Mouse (Mus musculus): Measurements from ENCODE around the gene Atxn7l1.

The Atxn7l1 gene

DNA sequence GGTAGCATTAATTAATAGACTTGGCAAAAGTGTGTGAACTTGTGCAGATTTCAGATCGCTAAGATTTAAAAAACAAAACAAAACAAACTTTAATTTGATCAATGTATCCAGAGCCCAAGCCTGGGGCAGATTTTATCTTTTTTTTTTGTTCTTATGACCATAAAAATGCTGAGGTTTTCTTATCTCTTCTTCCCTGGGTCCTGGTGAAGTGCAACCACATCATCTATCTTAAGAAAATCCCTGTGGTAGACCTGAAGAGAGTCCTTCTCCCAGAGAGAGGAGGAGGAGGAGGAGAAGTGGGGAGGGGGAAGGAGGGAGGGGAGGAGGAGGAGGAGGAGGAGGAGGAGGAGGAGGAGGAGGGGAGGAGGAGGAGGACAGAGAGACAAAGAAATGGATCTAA lies 78.5 kb downstream of the Atxn7l1 start:
- no peak for DNase-seq (ENCODE audit: low read depth, low spot score)

DNA sequence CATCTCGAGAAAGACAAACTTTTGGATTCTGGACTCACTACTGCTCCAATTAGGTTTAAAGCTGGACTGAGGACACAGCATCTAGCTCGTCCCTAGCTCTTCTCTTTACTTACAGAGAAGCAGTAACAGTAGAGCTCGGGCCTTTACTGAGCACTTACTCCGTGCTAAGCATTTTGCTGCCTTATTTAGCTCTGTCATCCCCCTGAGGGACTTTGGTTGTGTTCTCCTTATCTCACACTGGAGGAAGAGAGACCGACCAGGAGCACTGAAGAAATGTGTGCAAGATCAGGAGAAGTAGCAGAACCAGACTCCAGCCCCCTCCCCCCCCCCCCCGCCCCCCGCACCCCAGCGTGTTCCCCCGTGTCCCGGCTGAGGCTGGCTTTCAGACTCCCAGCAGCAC lies 79.1 kb downstream of the Atxn7l1 start:
- DNase-seq (ENCODE audit: low read depth, low spot score), result no peak

DNA sequence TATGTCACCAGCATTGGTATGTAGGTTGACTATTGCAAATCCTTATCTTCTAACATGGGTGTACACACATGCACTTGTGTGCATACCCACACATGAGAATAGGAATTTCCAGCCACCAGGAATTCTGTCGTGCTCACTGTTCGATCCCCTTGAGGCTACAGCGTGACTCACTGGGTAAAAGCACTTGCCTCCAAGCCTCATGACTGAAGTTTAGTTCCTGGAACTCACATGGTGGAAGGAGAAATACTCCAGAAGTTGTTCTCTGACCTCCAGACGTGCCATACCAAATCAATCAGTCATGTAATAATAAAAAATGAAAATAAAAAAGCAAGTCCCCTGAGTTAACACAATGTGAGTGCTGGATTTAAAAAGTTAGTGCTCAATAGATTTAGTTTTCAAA lies 87.8 kb downstream of the Atxn7l1 start:
- no peak for DNase-seq (ENCODE audit: low read depth, low spot score)

DNA sequence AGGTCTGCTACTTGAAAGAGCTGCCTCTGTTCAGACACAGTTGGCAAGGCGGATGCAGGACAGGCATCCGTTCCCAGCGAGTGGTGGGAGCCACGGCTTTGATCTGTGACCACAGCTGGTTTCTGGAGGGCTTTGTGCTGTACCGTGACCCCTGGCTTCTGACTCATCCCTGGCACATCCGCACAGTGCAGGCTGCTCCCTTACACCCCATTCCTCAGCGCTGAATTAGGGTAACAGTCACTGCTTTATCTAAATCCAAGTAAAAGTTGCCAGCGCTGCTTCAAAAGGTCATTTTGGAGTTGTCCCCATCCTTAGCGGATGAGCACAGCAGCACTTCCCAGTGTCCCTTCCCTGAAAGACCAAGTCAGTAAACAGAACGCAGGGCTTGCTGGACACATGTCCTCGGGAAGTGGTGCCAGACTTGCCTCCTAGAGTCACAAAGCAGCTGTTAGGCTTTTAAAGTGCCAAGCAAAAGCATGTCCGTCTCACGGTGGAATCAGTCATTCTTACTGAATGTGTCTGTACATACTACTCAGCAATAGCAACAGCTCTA lies 88.4 kb downstream of the Atxn7l1 start:
- peak; percentile 54 for DNase-seq (ENCODE audit: low read depth, low spot score)

DNA sequence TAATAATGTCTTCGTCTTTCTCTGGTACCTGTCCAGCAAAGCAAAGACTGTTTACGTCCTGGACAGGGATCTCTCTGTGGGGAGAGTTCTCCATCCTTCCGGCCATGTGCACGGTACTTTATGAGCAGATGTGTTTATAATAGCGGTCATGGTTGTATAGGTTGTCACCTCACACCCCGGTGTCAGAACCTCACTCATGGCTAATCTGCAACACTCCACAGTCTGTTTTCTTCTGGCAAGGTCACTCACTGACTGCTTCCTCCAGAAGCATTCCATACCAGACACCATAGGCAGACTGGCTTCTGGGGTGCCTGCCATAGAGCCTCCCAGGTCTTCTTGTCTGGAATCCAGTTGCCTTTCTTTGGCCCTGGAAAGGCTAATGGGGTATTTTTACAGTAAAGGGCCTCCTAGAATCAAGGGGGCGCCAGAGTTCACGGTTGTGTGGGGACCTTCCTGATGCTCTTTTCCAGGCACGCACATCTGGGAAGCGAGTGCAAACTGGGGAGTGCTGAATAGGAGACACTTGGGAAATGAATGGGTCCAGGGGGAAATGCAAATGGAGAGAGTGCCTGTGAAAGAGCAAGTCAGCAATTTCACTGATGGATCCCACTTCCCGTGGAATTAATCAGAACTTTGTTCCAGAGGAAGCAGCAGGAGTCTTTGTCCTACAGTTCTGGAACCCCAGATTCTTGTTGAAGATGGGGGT lies 89.0 kb downstream of the Atxn7l1 start:
- DNase-seq (ENCODE audit: low read depth, low spot score), result no peak

DNA sequence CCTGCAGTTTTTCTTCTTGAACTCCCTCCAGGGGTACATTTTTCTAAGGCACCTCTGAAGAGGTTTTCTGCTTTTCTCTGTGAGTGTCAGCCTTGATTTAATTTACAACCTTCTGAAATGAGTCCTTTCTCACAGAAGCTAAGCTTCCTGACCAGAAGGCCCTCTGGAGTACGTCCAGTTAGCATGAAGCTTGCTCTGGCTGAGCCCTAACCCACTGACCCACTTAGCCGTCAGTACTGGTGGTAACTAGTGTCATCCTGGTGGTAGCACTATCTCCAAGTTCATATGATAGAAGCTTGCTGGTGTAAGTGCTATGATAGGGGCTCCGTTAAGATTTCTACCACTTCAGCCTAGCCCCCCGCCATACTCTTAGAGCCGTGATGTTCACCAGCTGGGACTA lies 89.6 kb downstream of the Atxn7l1 start:
- DNase-seq (ENCODE audit: low read depth, low spot score), result peak; percentile 65

DNA sequence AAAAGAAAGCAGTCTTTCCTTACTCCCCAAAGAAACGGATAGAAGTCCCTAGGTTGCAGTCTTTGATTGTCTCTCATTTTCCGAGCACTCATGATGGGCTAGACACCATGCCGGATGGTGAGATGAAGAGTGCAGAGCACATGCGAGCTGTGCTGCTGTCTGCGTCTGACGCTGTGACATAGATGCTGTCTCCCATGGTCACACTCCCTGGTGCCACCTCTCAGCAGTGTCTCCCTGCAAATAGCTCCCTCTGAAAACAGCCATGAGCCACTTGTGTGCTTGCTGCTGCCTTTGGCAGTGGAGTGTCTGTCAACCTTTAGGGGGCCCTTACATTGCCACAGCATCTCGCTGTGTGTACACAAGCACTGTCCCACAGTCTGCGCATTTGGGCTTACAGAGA lies 95.2 kb downstream of the Atxn7l1 start:
- peak; percentile 51 for DNase-seq (ENCODE audit: low read depth, low spot score)

DNA sequence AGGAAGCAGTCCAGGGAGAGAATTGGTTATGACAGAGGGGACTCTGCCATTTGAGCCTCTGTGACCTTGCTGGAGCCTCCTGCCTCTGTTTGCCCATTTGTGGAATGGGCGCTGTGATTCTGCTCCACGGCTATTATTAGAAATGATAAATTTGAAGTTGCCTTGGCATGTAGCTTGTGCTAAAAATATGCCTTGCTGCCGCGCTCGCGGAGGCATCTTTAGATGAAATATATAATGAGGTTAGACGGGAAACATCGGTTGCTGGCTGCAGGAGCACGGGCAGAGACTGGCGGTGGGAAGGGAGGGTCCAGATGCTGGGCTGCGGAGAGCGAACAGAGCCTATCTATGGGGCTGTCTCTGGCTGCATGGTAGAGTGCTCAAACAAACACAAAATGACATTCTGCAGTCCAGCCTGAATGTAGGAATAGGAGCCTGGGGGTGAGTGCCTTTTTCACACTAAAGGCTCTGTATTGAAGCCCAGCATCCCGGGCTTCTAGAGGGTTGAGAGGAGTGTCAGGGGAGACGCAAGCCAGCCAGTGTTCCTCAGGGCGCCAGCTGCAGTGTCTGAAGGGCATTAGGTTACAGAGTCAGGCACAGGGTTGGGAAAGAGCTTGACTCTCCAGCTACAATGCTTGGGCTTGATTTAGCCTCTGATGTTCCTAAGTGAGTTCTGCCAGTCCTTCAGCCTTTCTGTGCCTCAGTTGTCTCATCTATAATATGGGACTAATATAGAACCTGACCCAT lies 96.8 kb downstream of the Atxn7l1 start:
- DNase-seq (ENCODE audit: low read depth, low spot score), result peak; percentile 73

DNA sequence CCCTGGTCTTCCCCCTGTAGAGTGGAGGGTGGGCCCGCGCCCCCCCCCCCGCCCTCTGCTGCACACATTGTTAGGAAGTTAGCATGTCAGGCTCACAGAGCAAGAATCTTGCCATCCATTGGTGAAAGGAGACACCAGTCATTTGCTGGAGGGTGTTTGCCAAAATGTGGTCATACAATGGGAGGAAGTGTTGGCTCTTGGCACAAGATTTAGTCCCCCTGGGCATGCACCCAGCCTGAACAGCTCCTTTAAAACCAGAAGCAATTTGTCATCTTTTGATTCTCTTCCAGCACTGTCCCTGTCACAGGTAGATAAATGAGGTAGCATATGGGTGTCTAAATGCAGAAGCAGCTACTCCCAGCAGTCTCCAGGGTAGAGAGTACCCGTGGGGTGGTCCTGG lies 98.0 kb downstream of the Atxn7l1 start:
- peak; percentile 78 for DNase-seq (ENCODE audit: low read depth, low spot score)

DNA sequence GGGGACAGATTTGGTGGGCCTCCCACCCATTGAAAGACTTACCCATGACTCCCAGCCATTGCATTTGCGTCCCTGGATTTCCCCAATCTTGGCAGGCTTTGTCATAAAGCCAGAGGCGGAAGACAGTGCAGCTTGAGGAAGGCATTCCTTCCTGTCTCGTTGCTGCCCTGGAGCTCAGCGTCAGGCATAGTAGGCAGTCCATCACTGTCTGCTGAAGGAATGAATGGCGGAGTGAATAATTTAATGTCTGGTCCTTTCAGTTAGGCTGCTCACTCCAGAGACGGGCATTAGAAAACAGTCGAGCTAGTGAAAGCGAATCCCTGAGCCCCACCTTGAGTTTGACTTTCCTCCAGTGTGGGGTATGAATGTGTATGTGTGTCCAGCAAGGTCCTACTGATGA lies 99.4 kb downstream of the Atxn7l1 start:
- no peak for DNase-seq (ENCODE audit: low read depth, low spot score)

DNA sequence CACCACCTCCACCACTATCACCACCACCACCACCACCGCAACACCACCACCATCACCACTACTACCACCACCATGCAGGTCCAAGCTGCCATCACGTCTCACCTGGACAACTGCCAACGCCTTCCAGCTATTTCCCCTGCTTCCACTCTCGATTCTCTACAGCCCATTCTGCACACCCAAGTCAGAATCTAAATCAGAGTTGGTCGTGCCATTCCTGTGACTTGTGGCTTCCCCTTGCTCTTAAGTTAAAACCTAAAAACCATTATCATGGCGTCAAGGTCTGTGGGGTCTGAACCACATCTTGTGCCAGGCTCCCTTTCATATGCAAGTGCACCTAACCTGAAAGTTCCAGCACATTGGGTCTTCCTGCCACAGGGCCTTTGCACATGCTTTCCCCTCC lies 102.7 kb downstream of the Atxn7l1 start:
- no peak for DNase-seq (ENCODE audit: low read depth, low spot score)

DNA sequence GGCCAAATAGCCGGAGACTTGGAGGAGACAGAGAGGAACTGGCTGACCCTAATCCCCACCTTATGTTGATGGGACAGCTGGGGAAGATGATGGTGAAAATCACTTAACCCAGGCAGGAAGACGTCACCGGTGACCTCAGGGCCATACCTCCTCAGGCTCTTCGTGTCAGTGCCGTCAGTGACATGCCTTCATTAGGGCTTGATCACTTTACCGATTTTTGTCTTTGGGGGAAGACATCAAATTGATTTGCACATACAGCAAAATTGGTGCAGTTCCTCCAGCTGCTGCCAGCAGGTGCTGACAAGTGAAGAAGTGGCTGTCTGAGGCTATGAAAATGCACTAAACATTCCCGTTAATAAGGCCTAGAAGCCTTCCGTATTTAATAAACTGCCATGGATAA lies 103.9 kb downstream of the Atxn7l1 start:
- DNase-seq (ENCODE audit: low read depth, low spot score), result no peak

DNA sequence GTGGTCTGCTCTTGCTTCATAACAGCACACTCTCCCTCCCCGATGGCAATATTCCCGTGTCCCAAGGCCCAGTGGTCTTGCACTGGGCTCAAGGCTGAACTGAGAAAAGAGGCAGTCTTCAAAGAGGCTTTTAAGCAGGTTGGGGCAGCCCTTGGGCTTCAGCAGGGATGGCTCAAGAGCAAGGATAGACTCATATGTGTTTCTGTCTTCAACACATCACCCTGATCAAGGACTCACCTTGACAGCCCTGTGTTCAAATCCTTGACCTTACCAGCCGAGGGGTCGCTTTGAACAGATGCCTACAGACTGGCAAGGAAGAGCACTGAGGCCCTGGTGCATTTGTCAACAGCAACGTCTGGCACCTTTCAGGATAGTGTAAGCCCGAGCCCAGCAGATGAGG lies 105.1 kb downstream of the Atxn7l1 start:
- no peak for DNase-seq (ENCODE audit: low read depth, low spot score)

DNA sequence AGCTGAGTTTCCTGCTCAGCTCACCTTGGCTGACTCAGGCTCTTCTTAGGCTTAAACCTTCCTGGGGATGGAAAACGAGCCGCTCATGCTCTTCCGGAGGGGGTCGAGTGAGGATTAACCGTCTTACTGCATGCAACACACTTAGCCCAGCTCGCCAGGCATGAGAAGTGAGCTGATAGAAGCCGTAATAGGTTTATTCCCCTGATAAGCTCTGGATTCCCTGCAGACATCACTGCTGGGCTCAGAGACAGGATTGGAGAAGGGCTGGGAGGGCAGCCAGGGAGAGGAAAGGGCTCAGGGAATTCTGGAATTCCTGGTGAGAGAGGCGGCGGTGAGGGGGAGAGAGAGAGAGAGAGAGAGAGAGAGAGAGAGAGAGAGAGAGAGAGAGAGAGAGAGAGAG lies 105.7 kb downstream of the Atxn7l1 start:
- DNase-seq (ENCODE audit: low read depth, low spot score), result no peak

DNA sequence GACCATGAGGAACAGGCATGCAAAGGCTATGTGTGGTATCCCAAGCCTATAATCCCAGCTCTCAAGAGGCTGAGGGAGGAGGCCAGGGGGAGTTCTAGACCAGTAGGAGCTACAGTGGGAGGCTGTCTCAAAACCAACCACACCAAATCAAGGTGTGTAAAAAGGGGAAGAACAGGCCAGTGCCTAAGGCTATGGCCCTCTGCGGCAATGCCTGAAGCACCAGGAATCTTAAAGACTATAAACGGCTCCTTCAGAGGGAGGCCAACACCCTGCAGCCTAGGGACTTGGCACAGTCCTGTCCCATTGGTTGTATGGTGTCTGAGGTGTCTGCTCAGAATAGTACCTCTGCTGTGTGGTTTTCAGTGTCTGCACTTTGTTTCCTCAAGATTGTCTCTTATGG lies 107.8 kb downstream of the Atxn7l1 start:
- no peak for DNase-seq (ENCODE audit: low read depth, low spot score)

DNA sequence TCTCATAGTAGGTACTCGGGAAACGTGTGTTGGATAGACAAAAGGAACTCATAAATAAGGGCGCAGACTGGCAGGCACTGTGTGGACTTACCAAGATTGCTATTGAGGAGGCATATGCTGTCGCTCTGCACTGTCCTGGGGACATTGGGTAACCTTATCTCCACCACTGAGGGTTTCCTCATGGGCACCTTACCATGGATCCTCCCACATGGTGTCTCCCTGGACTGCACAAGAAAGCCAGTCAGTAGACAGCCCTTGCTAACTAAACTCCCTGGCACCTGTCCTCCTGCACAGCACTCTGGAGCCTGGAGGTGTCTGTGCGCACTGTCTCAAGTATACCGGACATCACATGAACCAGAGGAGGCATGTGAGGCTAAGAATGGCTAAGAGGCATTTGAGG lies 108.9 kb downstream of the Atxn7l1 start:
- no peak for DNase-seq (ENCODE audit: low read depth, low spot score)

DNA sequence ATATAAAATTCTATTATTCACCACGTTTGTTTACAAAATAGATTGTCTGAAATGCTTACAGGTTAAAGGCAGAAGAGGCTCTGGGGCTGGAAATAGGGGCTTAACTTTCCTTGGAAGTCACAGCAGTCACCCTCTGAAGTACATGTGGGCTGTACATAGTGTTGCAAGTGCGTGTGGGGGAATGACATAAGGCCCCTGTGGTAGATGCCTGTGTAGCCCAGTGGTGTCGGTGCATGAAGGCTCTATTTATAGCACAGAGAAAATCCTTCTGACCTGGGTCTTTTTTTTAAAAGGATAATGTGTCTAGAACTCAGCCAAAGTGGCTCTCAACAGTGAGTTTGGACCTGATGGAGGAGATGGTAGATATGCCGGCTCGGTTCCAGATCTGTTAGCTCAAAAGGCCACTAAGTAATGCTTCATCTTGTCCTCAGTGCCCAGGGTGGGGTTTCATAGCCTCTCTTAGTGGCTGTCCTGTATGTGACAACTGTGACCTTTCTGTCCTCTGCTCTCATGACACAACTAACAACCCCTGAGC lies 111.6 kb downstream of the Atxn7l1 start:
- DNase-seq (ENCODE audit: low read depth, low spot score), result no peak

DNA sequence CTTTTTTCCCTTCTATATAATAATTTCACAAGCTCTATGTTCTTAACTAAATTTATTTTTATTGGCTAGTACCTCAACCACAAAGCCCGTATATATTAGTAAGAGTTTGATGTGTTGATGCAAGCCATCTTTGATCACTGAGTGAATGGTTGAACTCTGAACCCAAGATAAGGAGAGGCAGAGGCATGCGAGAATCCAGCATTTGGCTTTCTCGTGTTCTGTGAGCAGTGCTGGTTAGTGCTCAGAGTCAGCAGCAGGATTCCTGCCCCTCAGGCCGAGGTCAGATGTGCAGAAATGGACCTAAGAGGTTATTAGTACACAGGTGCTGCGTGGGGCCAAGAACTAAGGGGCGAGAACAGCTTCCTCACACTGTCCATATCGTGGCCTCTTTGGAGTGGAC lies 113.1 kb downstream of the Atxn7l1 start:
- DNase-seq (ENCODE audit: low read depth, low spot score), result no peak

DNA sequence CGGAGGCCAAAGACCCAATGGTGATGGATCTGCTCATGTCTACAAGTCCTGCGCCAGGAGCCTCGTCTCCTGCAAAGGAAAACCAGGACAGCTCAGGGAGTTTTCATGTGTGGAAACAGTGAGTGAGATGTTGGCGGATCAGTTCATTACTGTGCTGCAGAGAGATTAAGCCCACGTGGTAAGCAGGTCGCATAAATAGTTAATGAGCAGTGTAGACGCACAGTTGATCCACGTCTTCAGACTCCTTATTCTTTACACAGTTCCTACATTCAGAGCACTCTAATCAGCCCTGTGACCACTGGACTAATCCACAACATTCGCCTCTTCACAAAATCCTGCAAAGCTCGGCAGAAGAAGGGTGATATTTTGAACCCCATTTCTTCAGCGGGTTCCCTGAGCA lies 118.4 kb downstream of the Atxn7l1 start:
- no peak for DNase-seq (ENCODE audit: low read depth, low spot score)

DNA sequence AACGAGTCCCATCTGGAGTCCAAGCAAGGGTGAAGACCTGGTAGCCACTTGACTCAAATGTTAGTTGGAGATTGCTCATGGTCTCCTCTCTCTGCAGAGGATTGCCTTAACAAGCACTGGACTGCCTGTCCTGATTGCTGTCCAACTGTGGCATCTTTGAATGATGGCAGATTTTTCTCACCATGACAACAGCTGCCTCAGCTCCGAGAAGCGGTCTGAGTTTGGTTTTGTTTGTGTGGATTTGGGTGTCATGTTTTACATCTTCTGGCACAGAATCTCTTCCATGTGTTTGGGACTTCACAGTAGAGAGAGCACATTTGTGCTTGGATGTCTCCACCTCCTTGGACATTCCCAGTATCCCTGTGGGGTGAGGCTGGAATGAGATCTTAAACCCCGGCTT lies 120.5 kb downstream of the Atxn7l1 start:
- no peak for DNase-seq (ENCODE audit: low read depth, low spot score)

DNA sequence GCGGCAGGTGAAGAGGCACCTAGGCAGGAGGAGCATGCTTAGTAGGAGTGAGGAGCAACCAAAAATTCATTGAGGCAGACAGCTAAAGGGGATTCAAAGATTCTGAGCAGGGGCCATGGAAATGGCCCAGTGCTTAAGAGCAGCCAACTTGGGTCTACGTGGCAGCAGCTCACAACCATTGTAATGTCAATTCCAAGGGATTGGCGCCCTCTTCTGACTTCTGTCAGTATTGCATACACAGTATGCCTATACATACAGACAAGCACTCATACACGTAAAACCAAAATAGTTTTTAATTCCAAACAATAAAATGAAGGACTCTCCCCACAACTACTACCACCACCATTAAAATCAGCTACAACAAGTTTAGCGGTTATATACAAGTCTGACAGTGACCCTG lies 122.2 kb downstream of the Atxn7l1 start:
- DNase-seq (ENCODE audit: low read depth, low spot score), result peak; percentile 41

DNA sequence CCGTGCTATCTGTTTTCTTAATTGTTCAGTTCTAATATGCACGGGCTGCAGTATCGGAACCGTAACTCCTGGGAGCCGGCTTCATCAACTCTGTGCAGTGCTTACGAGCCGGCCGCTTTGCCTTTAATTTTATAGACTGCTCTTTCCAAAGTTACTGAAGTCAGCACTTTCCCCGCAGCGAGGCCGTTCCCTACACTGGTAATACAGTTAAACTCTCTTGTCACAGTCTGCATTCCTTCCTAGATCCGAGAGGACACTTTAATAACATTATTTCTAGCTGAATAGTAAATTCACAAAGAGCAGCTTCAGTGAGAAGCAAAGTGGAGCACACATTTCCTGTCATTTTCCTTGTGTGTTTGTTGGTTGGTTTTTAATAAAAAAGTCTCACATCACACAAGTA lies 124.4 kb downstream of the Atxn7l1 start:
- DNase-seq (ENCODE audit: low read depth, low spot score), result no peak

DNA sequence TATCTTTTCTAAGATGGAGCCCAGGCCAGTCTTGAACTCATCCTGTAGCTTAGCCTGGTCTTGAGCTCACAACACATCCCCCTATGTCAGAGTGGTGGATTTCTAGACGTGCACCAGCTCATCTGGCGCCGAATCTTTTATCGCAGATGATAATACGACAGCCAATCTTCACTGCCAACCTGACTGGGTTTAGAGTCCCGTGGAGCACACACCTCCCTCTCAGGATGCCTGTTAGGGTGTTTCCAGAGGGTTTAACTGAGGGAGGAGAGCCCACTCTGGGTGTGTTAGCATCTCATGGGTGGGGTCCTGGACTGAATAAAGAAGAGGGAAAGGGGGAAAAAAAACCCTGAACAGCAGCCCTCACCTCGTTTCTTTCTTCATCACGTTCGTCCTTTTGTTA lies 124.9 kb downstream of the Atxn7l1 start:
- DNase-seq (ENCODE audit: low read depth, low spot score), result no peak
